Mouse (Mus musculus): Measurements from ENCODE around the gene Ttc3.

The Ttc3 gene

DNA sequence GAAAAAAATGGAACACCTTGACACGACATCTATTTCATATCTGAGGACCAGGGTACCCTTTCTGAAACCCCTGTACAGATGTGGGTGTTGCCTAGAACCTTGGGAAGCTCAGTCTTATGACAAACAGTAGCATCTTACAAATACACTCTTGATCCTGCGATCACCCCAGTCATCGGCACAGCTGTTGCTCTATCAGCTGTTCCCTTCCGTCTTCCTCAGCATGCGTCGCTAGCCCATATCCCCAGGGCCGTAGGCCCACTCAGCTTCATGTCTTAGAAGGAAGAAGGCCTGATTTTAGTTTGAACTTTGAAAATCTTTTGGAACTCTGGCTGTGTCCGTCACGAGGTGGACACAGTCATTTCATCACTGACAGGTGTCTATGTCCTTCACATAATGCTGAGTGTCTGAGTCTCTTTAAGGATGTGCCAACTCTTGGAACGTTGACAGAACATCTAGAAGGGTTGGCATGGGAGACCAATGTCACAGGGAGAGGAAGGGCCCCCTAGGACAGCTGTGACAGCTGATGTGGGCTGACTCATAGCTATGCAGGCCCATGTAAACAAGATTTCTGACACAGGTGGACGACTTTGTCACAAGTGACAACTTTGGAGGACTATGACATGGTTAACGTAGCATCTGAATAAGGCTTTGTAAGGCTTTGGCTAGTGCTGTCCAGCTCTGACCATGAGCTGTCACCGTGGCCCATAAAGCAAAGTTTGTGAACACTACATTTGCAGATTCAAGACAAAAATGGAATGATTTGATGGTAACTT is 9.7 kb upstream of the Ttc3 start:
- no peak for DNase-seq

DNA sequence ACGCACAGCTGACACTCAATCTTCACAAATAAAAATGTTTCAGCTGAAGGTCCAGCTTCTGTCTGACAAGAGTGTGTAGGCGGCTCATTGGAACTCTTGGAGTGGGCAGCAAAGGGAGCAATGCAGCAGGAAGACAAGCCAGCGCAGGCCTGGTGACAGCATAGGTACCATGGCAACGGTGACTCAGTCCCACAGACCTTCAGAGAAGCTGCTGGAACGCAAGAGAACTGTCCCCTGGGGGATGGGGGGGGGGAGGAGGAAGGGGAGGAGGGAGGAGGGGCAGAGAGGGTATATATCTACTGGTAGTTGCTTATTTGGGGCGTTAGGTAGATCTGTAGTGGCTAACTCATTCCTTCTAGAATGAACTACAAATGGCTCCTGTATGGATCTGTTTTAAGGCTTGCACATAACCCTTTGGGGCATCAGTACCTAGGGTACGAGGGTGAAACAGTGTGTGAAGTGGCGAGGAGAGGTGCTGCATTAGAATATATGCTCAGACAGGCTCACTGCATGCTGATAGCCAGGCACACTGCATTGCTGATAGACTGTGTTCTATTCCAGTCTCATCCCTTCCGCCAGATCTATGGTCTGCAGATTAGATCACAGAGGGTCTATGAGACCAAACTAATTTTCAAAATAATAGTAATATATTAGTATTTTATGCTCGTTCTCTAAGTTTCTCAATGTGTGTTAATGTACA is 8.1 kb upstream of the Ttc3 start:
- peak; percentile 53 for DNase-seq

DNA sequence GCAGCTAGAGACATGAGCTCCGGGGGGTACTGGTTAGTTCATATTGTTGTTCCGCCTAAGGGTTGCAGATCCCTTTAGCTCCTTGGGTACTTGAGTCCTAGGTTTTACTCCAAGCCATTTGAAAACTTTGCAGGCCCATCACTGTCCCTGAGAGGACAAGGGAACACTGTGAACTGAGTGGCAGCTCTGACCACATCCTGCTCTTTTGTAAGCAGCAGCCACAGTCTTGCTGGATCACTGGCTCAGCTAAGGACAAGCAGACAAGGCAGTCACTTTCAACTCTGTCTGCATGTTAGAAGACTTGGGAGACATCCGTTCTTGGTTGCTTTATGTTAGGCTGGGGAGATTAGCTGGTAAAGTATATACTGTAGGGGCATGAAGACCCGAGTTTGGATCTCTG is 6.6 kb upstream of the Ttc3 start:
- no peak for DNase-seq

DNA sequence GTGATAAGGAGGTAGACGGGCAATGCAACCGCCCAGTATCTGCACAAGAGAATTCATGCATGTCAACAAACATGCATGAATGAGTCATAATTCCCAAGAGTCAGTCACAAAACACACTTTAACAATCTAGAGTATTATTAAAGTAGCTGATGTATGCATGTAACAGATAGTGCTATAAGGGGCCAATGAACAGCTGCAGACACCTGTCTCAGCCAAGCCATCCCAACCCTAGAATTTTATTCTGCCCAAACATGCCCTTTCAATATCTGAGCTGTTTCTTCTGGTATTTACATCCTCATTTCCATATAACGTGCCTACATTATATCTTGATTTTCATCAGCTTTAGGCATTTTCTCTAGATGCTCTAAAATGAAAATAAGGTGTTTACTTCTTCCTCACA is 5.0 kb upstream of the Ttc3 start:
- no peak for DNase-seq

DNA sequence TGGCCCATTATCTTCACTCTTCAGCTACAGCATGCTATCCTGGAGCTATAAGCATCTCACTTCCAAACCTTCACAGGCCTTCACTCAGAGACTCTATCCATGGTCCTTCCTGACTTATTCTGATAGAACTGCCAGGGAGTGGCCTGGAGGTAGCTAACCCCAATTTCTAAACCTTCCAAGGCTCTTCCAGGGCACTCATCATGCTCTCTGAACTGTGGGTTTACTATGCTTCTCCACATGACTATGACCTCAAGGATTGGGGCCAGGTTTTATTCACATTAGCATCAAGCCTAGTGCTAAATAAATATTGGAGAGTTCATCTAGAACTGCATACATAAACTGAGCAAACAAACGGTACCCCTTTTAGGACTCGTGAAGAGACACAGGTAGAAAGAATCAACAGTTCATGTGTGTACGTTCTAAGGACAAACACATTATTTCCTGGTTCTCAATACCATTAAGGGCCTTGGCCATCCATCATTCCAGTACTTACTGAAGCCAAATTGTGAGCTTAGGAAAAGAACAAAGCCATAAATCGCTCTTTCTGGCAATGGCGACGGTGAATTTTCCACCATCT is 734 bp upstream of the Ttc3 start:
- DNase-seq = peak; percentile 41

DNA sequence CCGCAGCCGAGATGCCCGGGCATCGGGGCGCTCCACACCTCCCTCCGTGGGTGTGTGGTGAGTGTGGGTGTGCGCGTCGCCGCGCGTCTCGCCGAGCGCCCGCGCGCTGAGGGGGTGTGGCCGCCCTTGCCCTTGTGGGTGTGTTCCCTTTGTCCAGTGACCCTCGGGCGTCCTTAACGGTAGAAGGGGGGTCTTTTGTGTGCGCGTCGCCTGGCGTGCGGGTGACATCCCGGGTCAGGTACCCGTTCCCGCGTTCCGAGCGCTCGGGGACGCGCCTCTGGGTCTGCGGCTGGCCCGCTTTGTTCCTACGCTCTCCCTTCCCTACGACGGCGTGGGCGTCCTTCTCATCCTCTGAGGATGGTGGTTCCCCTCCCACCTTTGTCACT is 490 bp downstream of the Ttc3 start:
- DNase-seq = peak; percentile 87

DNA sequence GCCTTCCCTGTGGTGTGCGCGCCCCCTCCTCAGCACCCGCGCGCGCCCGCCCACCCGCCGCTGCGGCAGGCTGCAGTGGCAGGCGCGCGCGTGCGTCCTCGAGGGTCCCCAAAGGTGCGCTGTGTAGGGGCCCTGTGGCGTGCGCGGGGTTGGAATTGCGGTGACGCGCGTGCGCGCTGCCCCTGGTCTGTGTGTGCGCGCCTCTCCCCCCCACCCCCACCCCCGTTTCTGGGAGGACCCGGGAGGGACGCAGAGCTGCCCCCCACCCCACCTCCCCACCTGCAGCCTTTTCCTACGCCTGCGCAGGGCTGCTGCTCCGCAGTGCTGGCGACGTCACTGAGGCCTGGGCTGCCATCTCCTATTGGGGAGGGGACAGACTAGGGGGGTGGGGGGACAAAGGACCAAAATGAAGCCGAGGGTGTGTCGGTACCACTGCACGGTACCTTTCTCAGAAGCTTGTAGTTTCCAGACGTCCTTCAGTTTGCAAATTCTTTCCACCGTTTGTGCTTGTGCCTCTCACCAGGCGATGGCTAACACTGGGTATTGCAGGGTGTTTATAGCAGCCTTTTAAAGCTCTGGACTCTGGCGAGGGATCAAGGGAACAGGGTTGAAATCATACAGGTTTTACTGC is 998 bp downstream of the Ttc3 start, which contains the start of gene Pigp:
Gene Pigp (minus strand): TSS at position 542 of the 631 bp plus-strand sequence.
- DNase-seq = no peak

DNA sequence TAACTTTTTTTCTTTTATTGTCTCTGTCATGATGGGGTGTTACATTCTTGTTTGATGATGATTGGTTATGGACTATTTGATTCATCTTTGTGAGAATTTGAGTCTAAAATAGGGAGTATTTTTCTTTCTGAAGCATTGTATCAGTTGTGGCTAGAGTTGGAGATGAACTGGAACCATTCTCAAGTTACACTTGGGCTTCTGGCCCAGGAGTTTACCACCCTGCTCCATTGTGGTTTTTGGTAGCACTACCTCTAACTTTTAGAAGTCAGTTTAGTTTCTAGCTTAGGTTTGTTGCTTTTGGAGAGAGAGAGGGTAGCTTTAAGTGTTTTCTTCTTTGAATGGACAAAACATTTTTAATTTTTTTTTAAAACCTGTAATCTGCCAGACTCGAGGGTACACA is 9.0 kb downstream of the Ttc3 start:
- no peak for DNase-seq

DNA sequence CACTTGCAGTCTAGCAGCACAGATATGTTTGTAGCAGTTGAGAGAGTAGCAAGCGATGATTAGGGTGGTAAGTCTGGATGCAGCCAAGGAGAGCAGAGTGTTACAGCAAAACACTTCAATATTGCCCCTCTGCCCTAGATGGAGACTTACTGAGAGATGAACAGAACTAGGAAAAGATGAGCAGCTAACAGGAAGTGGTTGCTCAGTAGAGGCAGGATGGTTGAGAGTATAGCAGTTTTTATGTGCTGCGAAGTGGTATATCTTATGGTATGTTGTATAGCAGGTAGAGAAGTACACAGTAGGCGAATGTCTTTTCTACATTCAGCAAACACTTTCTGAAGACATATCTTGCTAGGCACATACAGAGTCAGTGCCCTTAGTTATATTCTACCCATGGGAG is 12.9 kb downstream of the Ttc3 start:
- DNase-seq = no peak

DNA sequence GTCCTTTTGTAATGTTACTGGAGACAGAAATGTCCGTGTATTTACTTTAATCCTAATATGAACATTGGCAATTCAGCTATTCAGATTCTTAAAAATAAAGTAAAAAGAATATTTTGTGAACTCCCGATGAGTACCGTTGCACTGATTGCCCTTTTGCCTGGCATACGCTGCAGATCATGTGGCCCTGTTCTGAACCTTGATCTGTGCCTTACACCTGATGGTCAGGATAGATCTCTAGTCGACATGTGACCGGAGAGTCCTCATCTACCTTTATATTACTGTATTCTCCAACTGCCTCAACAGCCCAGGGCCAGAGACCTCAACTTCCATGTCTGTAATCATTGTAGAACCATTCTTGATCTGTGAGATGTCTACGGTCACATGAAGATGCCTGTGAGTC is 17.3 kb downstream of the Ttc3 start:
- DNase-seq = no peak

DNA sequence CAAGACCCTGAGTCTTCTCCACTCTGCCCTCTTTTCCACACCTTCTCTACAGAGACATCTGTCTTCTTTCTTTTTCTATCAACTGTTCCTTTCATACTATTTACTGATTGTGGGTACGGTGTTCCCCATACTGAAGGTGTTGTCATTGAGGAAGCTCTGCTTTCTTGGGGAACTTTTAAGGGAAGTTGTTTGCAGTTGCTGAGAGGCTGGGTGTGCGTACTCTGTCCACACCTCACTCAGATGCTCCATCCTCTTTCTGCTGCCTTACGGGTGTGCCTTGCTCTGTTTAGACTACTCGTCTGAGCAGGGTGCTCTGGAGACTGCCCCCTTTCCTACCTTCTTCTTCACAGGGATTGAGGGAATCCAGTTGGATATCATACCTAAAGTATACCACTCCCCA is 21.9 kb downstream of the Ttc3 start:
- no peak for DNase-seq

DNA sequence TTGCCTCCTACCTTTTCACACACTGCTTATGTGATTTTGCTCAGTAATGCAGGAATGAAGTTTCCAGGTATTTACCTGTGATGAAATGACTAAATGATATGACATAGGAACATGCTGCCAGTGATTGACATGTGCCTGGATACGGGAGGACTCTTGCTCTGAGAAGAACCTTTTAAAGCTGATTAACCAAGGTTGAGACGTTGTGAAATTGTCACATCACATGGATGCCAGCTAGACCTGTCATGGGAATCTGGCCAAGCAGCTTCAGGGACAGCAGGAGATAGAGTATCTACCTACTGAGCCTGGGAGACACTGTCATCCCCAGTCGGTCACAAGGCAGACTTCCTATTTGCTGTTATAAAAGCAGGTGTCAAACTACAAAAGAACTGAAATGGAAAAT is 24.6 kb downstream of the Ttc3 start:
- DNase-seq = peak; percentile 42

DNA sequence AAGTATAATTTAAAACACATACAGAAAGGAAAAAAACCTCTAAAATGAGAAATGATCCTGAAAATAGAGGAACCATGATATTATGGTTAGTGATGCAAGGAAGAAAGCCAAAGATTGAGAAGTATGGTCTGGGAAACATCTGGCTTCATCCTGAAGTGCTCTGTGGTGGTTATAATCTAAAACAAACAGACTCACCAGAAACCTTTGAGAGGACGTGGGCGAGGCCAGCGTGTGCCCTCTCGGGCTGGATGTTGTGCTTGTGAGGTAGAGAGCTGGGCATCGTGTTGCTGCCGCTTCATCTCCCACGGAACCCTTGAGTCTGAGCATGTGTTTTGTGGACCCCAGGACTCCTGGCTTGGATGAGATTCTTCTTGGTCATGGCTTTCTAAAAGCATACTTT is 26.2 kb downstream of the Ttc3 start:
- DNase-seq = no peak

DNA sequence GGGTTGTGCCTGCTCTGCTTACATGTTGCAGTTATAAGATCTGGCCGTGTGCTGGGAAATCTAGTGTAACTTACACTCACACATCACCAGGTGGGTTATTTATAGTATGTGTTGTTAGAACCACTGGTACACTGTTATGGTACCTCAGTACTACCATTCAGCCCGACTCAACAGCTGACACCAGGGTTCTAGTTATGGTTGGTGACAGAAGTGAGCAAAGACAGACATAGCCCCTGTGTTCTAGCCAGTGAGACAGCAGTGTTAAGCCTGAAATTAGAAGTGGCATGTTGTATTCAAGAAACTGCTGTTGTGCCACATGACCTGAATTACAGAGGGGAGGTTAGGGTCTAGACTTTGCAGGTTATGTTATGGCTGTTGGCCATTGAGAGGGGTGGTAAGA is 28.7 kb downstream of the Ttc3 start:
- no peak for DNase-seq

DNA sequence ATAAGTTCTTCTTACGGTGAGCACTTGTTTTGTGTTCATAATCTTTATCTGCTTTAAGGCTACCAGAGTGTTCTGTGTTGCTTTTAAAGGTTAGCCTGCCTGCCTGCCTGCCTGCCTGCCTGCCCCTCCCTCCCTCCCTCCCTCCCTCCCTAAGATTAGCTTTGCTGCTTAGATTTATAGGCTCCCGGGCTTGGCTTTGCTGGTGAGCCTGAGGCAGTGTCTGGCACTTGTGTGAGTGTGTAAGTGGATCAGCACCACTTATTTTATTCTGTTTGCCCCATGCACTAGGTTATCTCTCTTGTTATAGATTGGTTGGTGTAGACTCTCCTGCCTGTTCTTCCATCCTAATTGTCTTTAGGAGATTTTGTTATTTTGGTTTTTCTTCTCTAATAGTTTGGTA is 31.2 kb downstream of the Ttc3 start:
- DNase-seq = no peak

DNA sequence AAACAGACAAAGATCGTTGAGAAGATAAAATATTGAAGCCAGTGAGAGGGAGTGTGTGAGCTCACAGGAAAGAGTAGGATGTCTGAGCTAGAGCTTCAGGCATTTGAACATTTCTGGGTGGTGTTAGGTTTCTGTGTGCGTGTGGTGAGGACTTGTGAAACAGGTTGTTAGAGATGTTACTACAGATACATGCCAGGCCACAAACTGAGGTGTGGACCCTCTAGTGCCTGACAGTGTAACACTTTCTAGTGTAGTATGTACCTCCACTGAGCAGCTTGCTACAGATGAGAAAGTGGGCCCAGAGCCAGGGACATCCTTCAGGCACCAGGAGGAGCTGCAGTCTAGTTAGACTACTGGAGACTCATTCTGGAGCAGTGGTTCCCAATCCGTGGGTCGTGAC is 31.8 kb downstream of the Ttc3 start:
- peak; percentile 42 for DNase-seq

DNA sequence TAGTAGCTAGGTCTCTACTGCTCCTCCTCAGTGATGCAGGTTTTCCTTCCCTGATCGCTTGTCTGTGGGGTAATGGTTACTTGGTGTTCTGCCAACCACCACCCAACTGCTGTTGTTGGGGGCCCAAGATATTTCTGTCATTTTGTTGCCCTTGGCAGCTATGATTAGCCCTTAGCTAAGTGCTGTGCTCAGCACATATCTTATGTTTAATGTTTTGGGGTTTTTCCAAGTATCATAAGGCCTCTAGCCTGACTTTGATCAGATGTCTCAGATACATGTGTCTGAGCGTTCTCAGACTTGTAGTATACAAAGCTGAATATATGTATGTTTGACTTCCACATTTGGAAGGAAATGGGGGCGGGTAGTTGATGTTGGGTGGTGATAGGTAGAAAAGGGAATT is 40.9 kb downstream of the Ttc3 start:
- DNase-seq = no peak

DNA sequence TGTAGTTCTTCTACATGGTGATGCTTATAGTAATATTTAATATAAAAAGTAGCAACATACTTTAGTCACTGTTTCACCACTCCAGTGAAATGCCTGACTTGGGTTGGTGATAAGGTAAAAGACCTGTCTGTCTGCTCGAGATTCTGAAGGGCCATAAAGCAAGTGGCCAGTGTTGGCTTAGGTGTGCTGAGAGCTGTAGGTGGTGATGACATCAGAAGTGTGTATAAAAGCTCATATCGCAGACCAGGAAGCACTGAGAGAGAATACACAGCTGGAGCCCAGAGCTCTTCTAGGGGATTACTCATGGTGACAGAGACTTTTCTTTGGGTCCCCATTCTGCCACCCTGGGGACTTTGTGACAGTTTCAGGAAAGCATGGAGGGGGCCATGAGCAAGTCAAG is 41.8 kb downstream of the Ttc3 start:
- no peak for DNase-seq

DNA sequence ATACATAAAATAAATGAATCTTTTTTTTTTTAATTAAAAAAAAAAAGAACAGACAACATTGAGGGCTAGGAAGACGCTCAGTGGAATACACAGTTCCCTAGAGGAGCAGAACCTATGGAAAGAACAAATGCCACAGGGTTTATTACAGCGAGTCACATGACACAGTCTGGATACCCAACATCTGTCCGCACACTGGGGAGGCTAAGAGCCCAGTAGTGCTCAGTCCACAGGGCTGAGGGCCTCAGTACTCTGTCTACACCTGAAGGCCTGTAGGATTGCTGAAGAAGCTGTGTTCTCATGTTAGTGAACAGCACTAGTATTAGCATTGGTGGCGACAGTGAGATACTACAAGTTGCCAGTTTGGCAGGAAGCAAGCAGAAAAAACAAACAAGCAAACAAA is 42.3 kb downstream of the Ttc3 start:
- no peak for DNase-seq

DNA sequence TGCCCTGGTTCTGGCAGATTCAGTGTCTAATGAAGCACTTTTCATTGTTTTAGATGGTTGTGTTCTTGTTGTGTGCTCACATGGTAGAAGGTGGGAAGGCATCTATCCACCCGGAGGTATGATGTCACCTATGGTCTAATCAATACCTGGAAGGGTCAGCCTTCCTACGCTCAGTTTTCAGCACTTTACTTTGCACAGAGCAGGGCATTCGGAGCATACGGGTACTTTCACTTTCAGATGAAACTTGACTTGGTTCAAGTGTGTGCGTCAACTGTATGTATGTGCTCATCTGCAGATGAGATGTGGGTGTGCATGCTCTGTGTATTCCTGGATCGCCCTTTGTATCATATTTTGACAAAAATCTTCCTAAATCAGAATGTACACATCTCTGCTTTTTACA is 43.7 kb downstream of the Ttc3 start:
- DNase-seq = no peak

DNA sequence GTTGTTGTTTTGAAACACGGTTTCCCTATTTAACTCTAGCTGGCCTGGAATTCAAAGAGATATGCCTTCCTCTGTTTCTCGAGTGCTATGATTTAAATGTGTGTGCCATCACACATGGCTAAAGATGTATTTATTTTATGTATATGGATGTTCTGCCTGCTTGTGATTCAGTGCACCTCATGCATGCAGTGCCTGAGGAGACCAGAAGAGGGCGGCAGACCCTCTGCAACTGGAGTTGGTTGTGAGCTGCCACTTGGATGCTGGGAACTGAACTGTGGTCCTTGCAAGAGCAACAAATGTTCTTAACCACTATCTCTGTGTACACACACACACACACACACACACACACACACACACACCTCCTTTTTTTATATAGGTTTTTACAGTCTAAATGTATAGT is 50.1 kb downstream of the Ttc3 start:
- no peak for DNase-seq

DNA sequence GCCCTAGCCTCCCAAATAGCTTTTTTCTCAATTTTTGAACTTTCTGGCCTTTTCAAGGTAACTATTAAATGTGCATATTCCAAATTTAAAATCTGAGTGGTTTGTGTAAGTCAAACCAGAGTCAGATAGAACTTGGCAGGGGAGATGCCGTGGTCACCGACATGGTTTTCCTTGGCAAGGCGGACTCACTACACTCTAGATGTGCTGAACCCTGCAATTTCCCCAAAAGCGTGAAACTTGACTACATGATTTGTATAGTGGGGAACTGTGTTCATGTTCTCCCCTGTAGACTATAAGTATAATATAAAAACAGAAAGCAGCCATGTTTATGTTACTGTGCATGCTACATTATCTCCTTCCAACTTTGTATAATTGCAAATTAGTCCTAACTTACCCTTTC is 58.5 kb downstream of the Ttc3 start:
- no peak for DNase-seq

DNA sequence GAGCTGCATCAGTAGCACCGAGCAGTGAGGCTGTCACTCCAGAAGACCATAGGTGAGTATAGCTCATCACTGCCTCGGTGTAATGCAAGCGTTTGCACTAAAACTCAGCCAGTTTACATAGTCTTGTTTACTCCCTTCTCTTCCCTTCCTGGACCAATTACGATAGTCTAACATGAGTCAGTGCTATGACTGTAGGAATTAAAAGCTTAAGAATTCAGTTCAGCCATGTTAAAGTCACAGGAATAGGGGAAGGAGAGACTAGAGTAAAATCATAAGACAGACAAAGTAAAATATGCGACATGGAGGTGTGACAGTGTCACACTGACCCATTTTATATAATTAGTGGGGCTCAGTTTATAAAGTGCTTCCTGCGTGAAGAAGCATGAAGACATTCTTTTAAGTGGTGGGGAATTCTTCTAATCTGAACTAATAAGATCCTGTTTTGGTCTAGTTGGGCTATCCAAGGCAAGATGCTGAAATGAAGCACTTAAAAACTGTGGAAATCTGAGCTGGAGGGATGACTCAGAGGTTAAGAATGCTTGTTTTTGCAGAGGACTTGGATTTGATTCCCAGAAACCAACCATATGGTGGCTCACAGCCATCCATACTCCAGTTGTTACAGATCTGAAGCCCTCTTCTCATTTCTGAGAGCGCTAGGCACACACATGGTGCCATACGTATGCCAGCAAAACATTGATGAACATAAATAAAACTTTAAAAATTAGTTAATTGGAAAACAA is 65.2 kb downstream of the Ttc3 start:
- no peak for DNase-seq
